Mouse (Mus musculus): ENCODE results near the gene Dhrs7c. TPM values are rescaled to one million over a fixed set of nuclear protein-coding genes. Genes with fewer than 3 reads are reported as not detected.

The Dhrs7c gene
- polyA plus RNA-seq (2012; rRNA removed), result 0.94 and 1.2 TPM in 2 replicates

- no peak for DNase-seq (ENCODE audit: low spot score)
These were observed at the start of gene Dhrs7c for GRCm38 (mm10) chr11:67797931-67798330. Gene Dhrs7c (plus strand): TSS chr11:67798187.

DNA sequence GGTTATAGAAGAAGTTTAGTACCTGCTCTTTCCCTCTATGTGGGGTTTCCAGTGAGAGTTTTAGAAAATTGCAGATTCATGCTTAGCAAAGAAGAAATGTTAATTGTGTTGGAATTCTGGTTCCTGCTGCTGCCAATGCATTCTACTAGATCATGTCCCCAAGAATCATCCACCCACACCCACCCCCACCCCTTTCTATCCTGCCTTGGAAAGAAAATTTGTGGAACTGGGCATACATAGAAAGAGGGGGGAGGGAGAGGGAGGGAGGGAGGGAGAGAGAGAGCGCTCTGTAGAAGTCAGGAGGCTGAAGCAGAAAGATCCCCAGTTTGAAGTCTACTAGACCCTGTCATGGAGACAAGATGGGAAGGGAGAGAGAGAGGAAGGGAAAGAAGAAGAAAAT is 41.7 kb upstream of the Dhrs7c start:
- no peak for DNase-seq (ENCODE audit: low spot score)

DNA sequence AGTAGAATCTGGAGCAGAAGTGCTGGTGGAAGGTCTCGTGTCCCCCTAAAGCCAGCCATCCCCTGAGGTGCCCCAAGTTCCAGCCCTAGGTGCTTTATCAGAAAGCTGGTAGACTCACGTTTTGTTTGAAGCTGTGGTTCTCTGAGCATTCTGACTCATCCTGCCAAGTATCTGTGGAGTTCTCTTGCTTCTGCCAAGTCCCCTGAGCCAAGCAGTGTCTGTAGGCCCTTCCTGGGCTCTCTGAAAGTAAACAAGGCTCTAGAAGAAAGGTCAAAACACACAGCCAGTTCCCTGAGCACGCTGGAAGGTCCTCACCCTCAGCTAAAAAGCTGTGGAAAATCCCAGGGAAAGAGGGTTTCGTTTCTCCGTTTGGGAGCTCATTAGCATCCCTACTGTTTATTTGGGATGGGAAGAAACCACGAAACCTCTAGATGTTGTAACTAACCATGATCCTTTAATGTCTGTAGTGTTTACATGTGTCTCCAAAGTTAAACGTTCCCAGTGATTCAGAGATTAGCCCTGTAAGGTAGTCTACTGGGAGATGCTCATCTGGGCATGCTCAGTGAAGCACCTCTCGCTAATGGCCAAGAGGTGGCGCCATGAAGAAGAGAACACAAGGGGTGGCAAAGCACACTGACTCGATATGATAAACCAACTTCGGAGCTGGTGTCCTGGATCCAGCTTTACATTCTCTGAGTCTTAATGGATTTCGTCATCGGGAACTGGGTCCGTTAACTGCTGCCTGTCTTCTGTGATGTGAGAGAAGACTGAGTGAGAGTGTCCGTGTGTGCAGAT is 40.4 kb upstream of the Dhrs7c start:
- DNase-seq (ENCODE audit: low spot score), result no peak

- no peak for DNase-seq (ENCODE audit: low spot score)
These were observed 26.9 kb upstream of the Dhrs7c start, which contains the start of gene Glp2r for GRCm38 (mm10) chr11:67771053-67771452. Gene Glp2r (minus strand): TSS chr11:67771153.

- DNase-seq (ENCODE audit: low spot score), result no peak
These were observed 26.3 kb upstream of the Dhrs7c start for GRCm38 (mm10) chr11:67771691-67772090.

GRCm38 (mm10) chr11:67772577-67772976 is 25.4 kb upstream of the Dhrs7c start:
- DNase-seq (ENCODE audit: low spot score), result no peak

GRCm38 (mm10) chr11:67774379-67774778 is 23.6 kb upstream of the Dhrs7c start, which contains the start of gene Gsg1l2:
Gene Gsg1l2 (plus strand): TSS chr11:67774608.
- no peak for DNase-seq (ENCODE audit: low spot score)

GRCm38 (mm10) chr11:67790182-67790581 is 7.8 kb upstream of the Dhrs7c start:
- DNase-seq (ENCODE audit: low spot score), result no peak

DNA sequence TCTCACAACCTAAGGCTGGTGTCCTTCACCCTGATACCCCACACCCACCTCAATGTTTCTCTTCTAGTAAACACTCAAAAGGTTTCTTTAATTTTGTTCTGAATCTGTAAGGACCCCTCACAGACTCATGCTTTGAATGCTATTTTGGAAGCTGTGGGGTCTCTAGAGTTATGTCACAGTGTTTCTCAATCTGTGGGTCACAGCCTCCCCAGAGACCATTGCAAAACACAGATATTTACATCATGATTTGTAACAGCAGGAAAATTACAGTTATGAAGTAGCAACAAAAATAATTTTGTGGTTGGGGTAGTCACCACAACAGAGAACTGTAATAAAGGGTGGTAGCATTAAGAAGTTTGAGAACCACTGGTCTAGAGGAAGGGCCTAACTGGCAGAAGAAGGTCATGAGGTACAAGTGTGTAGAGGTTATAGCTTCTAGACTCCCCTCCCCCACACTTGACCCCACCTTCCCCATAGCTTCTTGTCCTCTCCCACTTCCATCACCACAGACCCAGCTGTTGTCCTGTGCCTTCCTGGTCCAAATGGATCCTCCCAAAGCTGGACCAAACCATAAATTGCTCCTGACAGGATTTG is 2.2 kb downstream of the Dhrs7c start:
- DNase-seq (ENCODE audit: low spot score), result no peak

- DNase-seq (ENCODE audit: low spot score), result no peak
These were observed 3.2 kb downstream of the Dhrs7c start for GRCm38 (mm10) chr11:67801169-67801568.

GRCm38 (mm10) chr11:67805538-67805937 is 7.6 kb downstream of the Dhrs7c start:
- no peak for DNase-seq (ENCODE audit: low spot score)

GRCm38 (mm10) chr11:67806832-67807597 is 9.0 kb downstream of the Dhrs7c start:
- DNase-seq (ENCODE audit: low spot score), result no peak

DNA sequence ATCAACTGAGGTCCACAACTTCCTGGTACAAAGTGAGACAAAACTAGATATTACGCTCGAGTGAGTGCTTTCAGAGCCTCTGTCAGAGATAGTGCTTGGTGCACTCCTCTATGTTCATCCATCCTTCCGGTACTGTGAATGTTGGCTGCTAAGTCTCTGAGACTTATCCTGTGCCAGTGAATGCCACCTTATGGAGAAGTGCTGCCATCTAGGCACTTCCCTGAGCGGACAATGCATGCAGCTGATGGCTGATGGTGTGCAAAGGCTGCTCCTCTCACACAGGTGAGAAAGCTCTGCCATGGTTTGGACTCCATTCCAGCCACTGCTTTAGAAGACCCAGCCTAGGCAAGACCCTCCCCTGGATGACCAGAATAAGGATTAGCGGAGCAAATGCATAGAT is 10.1 kb downstream of the Dhrs7c start:
- no peak for DNase-seq (ENCODE audit: low spot score)

DNA sequence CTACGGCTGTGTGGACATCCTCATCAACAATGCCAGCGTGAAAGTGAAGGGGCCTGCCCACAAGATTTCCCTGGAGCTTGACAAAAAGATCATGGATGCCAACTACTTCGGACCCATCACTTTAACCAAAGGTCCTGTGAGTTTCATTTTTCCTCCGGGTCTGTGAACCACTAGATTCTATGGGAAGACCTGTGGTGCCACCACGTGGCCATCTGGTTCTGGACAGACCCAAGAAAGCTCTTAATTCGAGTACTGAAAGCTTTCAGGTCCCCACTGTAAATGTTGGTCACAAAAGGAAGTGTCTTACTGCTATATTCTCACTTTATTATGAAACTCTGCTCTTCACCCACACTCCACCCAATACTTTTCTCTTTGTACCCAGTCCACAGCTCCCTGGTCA is 13.5 kb downstream of the Dhrs7c start:
- DNase-seq (ENCODE audit: low spot score), result no peak

GRCm38 (mm10) chr11:67819604-67820003 is 21.6 kb downstream of the Dhrs7c start:
- no peak for DNase-seq (ENCODE audit: low spot score)

GRCm38 (mm10) chr11:67820221-67820620 is 22.2 kb downstream of the Dhrs7c start:
- DNase-seq (ENCODE audit: low spot score), result no peak

DNA sequence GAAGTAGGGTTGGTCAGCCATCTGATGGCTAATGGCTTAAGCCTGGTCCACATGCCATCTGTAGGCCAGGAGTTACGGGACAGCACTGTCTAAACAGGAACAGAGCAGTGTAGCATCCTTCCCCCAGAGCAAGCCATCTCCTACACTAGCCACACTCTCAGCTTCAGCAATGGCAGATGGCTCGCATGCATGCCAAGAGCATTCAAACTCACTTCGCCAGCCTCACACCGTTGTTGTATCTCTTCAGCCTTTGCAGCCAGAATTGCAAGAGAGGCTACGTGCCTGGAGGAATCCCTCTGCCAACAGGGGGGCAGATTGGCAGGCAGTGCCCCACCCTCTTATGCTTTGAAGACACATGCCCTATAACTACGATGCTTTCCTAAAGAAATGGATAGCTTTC is 23.6 kb downstream of the Dhrs7c start:
- DNase-seq (ENCODE audit: low spot score), result no peak

DNA sequence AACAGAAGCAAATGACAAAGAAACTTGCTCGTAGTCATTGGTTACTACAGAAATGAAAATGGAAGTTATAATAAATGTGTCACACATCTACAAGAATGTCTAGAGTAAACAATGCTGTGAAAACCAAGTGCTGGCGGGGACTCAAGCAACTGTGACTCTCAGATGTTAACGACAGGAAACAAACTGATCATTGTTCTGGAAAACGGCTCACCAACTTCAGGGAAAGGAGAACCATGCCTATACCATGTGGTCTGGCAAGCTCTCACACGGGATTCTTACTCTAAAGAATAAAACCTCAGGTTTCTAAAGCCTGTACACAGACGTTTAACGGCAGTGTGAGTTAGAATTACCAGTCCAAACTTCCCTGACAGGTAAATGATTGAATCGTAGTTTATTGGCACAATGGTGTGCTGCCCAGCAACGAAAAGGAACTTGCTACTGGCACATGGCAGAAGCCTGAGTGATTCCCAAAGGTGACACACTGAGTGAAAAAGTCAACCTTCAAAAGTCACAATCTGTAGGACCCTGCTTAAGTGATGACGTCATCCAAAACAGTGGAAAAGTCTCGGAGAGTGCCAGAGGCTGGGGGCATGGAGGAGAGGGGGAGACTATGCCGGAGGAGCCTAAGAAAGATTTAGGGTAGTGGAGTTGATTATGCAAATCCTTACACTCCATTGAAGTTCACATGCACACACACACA is 30.5 kb downstream of the Dhrs7c start:
- DNase-seq (ENCODE audit: low spot score), result no peak

DNA sequence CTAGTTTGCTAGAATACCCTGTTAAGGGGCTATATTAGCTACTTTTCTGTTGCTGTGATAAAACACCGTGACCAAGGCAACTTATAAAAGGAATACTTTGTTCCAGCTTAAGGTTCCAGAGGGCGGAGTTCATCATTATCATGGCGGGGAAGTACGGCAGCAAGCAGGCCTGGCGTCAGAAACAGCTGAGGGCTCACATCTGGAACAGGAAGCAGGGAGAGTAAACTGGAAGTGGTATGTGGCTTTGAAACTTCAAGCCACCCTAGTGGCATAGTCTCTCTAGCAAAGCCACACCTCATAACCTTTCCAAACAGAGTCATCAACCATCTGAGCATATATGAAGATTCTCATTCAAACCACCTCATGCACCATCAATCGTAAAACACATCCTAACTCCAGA is 31.5 kb downstream of the Dhrs7c start:
- DNase-seq (ENCODE audit: low spot score), result no peak

DNA sequence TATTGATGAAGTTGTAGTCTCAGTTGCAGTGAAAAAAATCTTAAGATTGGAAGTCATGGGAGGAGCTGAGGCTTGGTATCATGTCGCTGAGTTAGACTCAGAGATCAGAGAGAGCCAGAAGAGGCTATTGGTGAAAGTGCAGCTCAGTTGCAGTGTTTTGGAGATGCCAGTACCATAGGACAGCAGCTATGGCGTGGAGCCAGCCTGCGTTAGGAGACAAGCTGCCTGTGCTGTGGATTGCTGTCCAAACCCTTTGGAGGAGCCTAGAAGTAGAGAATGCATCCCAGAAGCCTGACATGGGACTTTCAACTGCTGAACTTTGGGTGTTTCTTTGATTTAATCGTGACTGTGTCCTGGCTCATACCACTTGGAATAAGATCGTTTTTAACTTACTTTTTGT is 33.8 kb downstream of the Dhrs7c start:
- no peak for DNase-seq (ENCODE audit: low spot score)

GRCm38 (mm10) chr11:67835408-67836078 is 37.6 kb downstream of the Dhrs7c start:
- no peak for DNase-seq (ENCODE audit: low spot score)
